Mouse (Mus musculus) bone marrow macrophage, adult 2 months (primary cell): ENCODE data around the gene Ripor3.

ENCODE experiments used
- CTCF ChIP-seq: IDR thresholded peaks from 2 replicates; pipeline ENCODE4 v1.5.1; 2012; ENCODE audit warnings: low read depth, mild to moderate bottlenecking, low read length, moderate library complexity
- POLR2A ChIP-seq: IDR thresholded peaks from 2 replicates; pipeline ENCODE4 v1.6.1; 2012; ENCODE audit warnings: mild to moderate bottlenecking, low read depth, low read length, borderline replicate concordance

DNA sequence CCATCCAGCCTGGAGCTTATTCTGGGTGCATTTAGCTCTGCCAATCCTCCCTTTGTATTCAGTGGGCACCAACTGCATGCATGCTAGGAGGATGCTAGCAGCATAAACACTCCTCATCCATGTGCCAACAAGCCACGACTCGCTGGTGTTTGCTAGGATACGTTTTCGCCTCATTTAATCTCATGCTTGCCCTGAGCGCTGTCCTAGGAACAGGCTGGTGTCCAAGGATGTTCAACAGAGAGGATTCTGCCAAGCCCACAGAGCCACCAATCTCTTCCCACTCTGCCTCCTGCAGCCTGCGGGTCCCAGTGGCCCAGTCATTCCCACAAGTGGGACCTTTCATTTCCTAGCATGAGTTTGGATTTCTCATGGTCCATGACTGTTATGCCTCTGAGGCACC lies 31.6 kb upstream of the Ripor3 start:
- TF ChIP-seq CTCF, result no peak
- TF ChIP-seq POLR2A, result no peak
